ENCODE assay signal across 10 mouse cellular contexts in genomic region chr10:120432731-120433462, GRCm38 (mm10). TPM values are rescaled to one million over a fixed set of nuclear protein-coding genes. Genes with fewer than 3 reads are reported as not detected.
DNase-seq lines count a peak whose midpoint lies in the region; ATAC-seq and TF ChIP-seq lines count a peak whose summit lies in the region.
"Had no signal": no experiment of that assay in that cellular context is flagged by ENCODE, and none has a peak within 500 bp of the region (broad histone marks: within the 10 kb centered on the region; RNA-seq: fewer than 3 reads in every experiment).

No protein-coding gene starts in this region.

- peaks cover 3% of the 10 kb centered on the region; the same call in 1 of the 2 replicates for H3K36me3 ChIP-seq in heart, embryonic 12.5 days
- no peaks in the 10 kb centered on the region for H3K36me3 ChIP-seq in lung, postnatal 0 days (ENCODE audit: insufficient read depth, low read length)

- H3K9ac ChIP-seq in heart, embryonic 12.5 days = 0 out of 2 replicates have a peak overlapping the region, but pooled peaks have one; percentile 24
- H3K9ac ChIP-seq in lung, postnatal 0 days (replicated peaks; ENCODE audit: low read depth) = no peak overlapping the region

- no peak overlapping the region for H3K4me3 ChIP-seq in heart, embryonic 12.5 days
- no peak overlapping the region for H3K4me3 ChIP-seq in lung, postnatal 0 days (ENCODE audit: low read depth, low read length)

- no peak for TF ChIP-seq CTCF in lung, postnatal 0 days (IDR thresholded peaks at IDR 0.05)

- peak overlapping the region; percentile 16; the same call in 1 of the 2 replicates for H3K4me2 ChIP-seq in heart, embryonic 12.5 days
- H3K4me2 ChIP-seq in lung, postnatal 0 days (replicated peaks; ENCODE audit: low read depth, low read length) = no peak overlapping the region

- no peak for TF ChIP-seq EP300 in lung, postnatal 0 days (IDR thresholded peaks at IDR 0.05)

- no peaks in the 10 kb centered on the region for H3K9me3 ChIP-seq in heart, embryonic 12.5 days (replicated peaks)
- no peaks in the 10 kb centered on the region for H3K9me3 ChIP-seq in lung, postnatal 0 days (ENCODE audit: low read length)

- H3K27me3 ChIP-seq in heart, embryonic 12.5 days (replicated peaks) = no peaks in the 10 kb centered on the region
- no peaks in the 10 kb centered on the region for H3K27me3 ChIP-seq in lung, postnatal 0 days (replicated peaks; ENCODE audit: insufficient read depth, low read length)

- no peak for ATAC-seq in heart, embryonic 12.5 days (ENCODE audit: insufficient number of reproducible peaks, low FRiP score)
- peak; percentile 43 for ATAC-seq in lung, postnatal 0 days
- ATAC-seq in hematopoietic stem cell, adult 5-6 weeks (replicated peaks in 1 of 2; ENCODE audit: insufficient read depth in 1 of 2, low FRiP score in 2 of 2, low TSS enrichment in 1 of 2, low read depth in 1 of 2, poor library complexity in 2 of 2, severe bottlenecking in 2 of 2) = peak; percentile 8 to 39; a peak in 2 of 4 replicates

- DNase-seq in heart, adult 9 months (ENCODE audit: low spot score in 2 of 2) = no peak
- peak; percentile 26 for DNase-seq in lung, postnatal 0 days (ENCODE audit: low spot score)
- DNase-seq in lung, postnatal 14 days = no peak
- peak; percentile 63 for DNase-seq in yolk sac, embryonic 10.5 days (ENCODE audit: low spot score)
- no peak for DNase-seq in cerebellum, postnatal 14 days
- no peak for DNase-seq in spleen, adult 18-20 months
- DNase-seq: gastrocnemius, postnatal 25 days; lung, postnatal 4 days had no signal

- peak overlapping the region; percentile 65 for H3K27ac ChIP-seq in heart, embryonic 12.5 days (ENCODE audit: poor library complexity, severe bottlenecking)
- no peak overlapping the region for H3K27ac ChIP-seq in lung, postnatal 0 days (ENCODE audit: low read length)

- H3K4me1 ChIP-seq in heart, embryonic 12.5 days (replicated peaks) = peaks cover 42% of the 10 kb centered on the region
- peaks cover 8% of the 10 kb centered on the region; the same call in 1 of the 2 replicates for H3K4me1 ChIP-seq in lung, postnatal 0 days (ENCODE audit: insufficient read depth, low read depth, low read length)

- WGBS in heart, embryonic 12.5 days = 38% methylated on average over 9 of the region's 9 CpGs
- WGBS in lung, postnatal 0 days = 12% methylated on average over 9 of the region's 9 CpGs

RNA-seq across cellular contexts. Expression of gene Hmga2, which starts 43.4 kb away (rescaled TPM):
- polyA plus RNA-seq in heart, embryonic 12.5 days (2016; fragmentation: Nextera tagmentation; extraction: Ambion mirVana) = 21.3 and 23.3 TPM in 2 replicates
- 2.2 and 3.0 TPM in 2 replicates for polyA plus RNA-seq in lung, postnatal 0 days (2015; fragmentation: Nextera tagmentation; extraction: Ambion mirVana)
- 3.4 and 10.8 TPM in 2 replicates for total RNA-seq in hematopoietic stem cell, adult 5-6 weeks (2017)

Comparison
In these comparisons a context has a peak if more than half of its experiments do, and no peak if none do; other contexts are left out.
1. DNase-seq: peak in lung, postnatal 0 days (single experiment) and yolk sac, embryonic 10.5 days (single experiment); none in heart, adult 9 months (0 of 2), lung, postnatal 14 days (single experiment), cerebellum, postnatal 14 days (0 of 2) and spleen, adult 18-20 months (0 of 2).